8 mouse cellular contexts compared by ENCODE assay signal in genomic region chr10:93160807-93161510, GRCm38 (mm10). TPM values are rescaled to one million over a fixed set of nuclear protein-coding genes. Genes with fewer than 3 reads are reported as not detected.
DNase-seq lines count a peak whose midpoint lies in the region; ATAC-seq and TF ChIP-seq lines count a peak whose summit lies in the region.

Cdk17 (plus strand) TSS chr10:93160875.

- H3K9ac ChIP-seq in forebrain, embryonic 12.5 days, result peak within 1 kb of the TSS; percentile 98
- peak within 1 kb of the TSS; percentile 99 for H3K9ac ChIP-seq in heart, embryonic 16.5 days (ENCODE audit: low read length)
- peak within 1 kb of the TSS; percentile 88 for H3K9ac ChIP-seq in liver, embryonic 16.5 days (ENCODE audit: low read depth, low read length)
- H3K9ac ChIP-seq in neural tube, embryonic 12.5 days, result peak within 1 kb of the TSS; percentile 97

- peak; percentile 7; the same call in 1 of the 2 replicates for TF ChIP-seq POLR2A in brain, embryonic 14.5 days (IDR thresholded peaks at IDR 0.05; ENCODE audit: borderline replicate concordance, extremely low read depth, insufficient read depth, insufficient read length, poor library complexity, severe bottlenecking)

- ATAC-seq in forebrain, embryonic 12.5 days (ENCODE audit: low FRiP score), result peak; percentile 73
- ATAC-seq in heart, embryonic 16.5 days (replicated peaks; ENCODE audit: extremely low read depth, insufficient read depth, low FRiP score), result peak; percentile 66
- ATAC-seq in liver, embryonic 16.5 days (ENCODE audit: low read depth), result peak; percentile 76
- ATAC-seq in neural tube, embryonic 12.5 days (ENCODE audit: low FRiP score, low read depth), result peak; percentile 85

- H3K9me3 ChIP-seq in forebrain, embryonic 12.5 days, result no peaks in the 10 kb centered on the region
- H3K9me3 ChIP-seq in heart, embryonic 16.5 days (replicated peaks; ENCODE audit: control insufficient read depth, low read length), result no peaks in the 10 kb centered on the region
- no peaks in the 10 kb centered on the region for H3K9me3 ChIP-seq in liver, embryonic 16.5 days (replicated peaks; ENCODE audit: control insufficient read depth, low read length)
- H3K9me3 ChIP-seq in neural tube, embryonic 12.5 days, result no peaks in the 10 kb centered on the region

- no peaks in the 10 kb centered on the region for H3K36me3 ChIP-seq in forebrain, embryonic 12.5 days (replicated peaks)
- H3K36me3 ChIP-seq in heart, embryonic 16.5 days (ENCODE audit: control insufficient read depth, insufficient read depth), result no peaks in the 10 kb centered on the region
- no peaks in the 10 kb centered on the region for H3K36me3 ChIP-seq in liver, embryonic 16.5 days (ENCODE audit: control insufficient read depth, insufficient read depth)
- no peaks in the 10 kb centered on the region for H3K36me3 ChIP-seq in neural tube, embryonic 12.5 days

- H3K27ac ChIP-seq in forebrain, embryonic 12.5 days, result peak within 1 kb of the TSS; percentile 100
- peak within 1 kb of the TSS; percentile 99 for H3K27ac ChIP-seq in heart, embryonic 16.5 days (ENCODE audit: low read length)
- peak within 1 kb of the TSS; percentile 94 for H3K27ac ChIP-seq in liver, embryonic 16.5 days (ENCODE audit: low read length)
- H3K27ac ChIP-seq in neural tube, embryonic 12.5 days, result peak within 1 kb of the TSS; percentile 99

- WGBS in forebrain, embryonic 12.5 days, result under 1% methylated on average over 75 of the region's 97 CpGs
- under 1% methylated on average over 88 of the region's 97 CpGs for WGBS in heart, embryonic 16.5 days
- under 1% methylated on average over 82 of the region's 97 CpGs for WGBS in liver, embryonic 16.5 days (ENCODE audit: insufficient replicate concordance)
- under 1% methylated on average over 96 of the region's 97 CpGs for WGBS in neural tube, embryonic 12.5 days

- peak within 1 kb of the TSS; percentile 74 for H3K4me2 ChIP-seq in forebrain, embryonic 12.5 days
- peak within 1 kb of the TSS; percentile 91 for H3K4me2 ChIP-seq in heart, embryonic 16.5 days (ENCODE audit: low read depth, low read length)
- peak within 1 kb of the TSS; percentile 82 for H3K4me2 ChIP-seq in liver, embryonic 16.5 days (ENCODE audit: low read depth, low read length)
- peak within 1 kb of the TSS; percentile 66 for H3K4me2 ChIP-seq in neural tube, embryonic 12.5 days (replicated peaks)

- DNase-seq in A20 (ENCODE audit: low read depth, low spot score), result peak; percentile 85
- peak; percentile 74 for DNase-seq in brain, embryonic 14.5 days (ENCODE audit: low read depth)
- peak; percentile 60 to 84 for DNase-seq in kidney, postnatal 25 days
- peak; percentile 78 for DNase-seq in testis, postnatal 10 days (ENCODE audit: low spot score)

- H3K4me1 ChIP-seq in forebrain, embryonic 12.5 days, result peaks cover 30% of the 10 kb centered on the region
- peaks cover 23% of the 10 kb centered on the region for H3K4me1 ChIP-seq in heart, embryonic 16.5 days (ENCODE audit: control insufficient read depth, insufficient read depth, low read length)
- peaks cover 32% of the 10 kb centered on the region for H3K4me1 ChIP-seq in liver, embryonic 16.5 days (ENCODE audit: control insufficient read depth, low read depth, low read length)
- H3K4me1 ChIP-seq in neural tube, embryonic 12.5 days, result peaks cover 20% of the 10 kb centered on the region

- H3K27me3 ChIP-seq in forebrain, embryonic 12.5 days, result no peaks in the 10 kb centered on the region
- H3K27me3 ChIP-seq in heart, embryonic 16.5 days (ENCODE audit: control insufficient read depth, insufficient read depth, low read length), result no peaks in the 10 kb centered on the region
- no peaks in the 10 kb centered on the region for H3K27me3 ChIP-seq in liver, embryonic 16.5 days (ENCODE audit: control insufficient read depth, insufficient read depth, low read depth, low read length)
- H3K27me3 ChIP-seq in neural tube, embryonic 12.5 days (replicated peaks), result no peaks in the 10 kb centered on the region

- TF ChIP-seq CTCF in brain, embryonic 14.5 days (IDR thresholded peaks at IDR 0.05; ENCODE audit: borderline replicate concordance, extremely low read depth, insufficient read depth, insufficient read length), result no peak

- H3K4me3 ChIP-seq in forebrain, embryonic 12.5 days (replicated peaks), result peak within 1 kb of the TSS; percentile 97
- H3K4me3 ChIP-seq in heart, embryonic 16.5 days (ENCODE audit: low read length), result peak within 1 kb of the TSS; percentile 93
- H3K4me3 ChIP-seq in liver, embryonic 16.5 days (ENCODE audit: low read depth, low read length), result peak within 1 kb of the TSS; percentile 100
- H3K4me3 ChIP-seq in neural tube, embryonic 12.5 days, result peak within 1 kb of the TSS; percentile 97

RNA-seq across cellular contexts. Expression of gene Cdk17, which starts in this region (rescaled TPM):
- polyA plus RNA-seq in brain, embryonic 14.5 days (2012; rRNA removed), result 64.3 and 70.5 TPM in 2 replicates
- 44.6 and 45.7 TPM in 2 replicates for polyA plus RNA-seq in forebrain, embryonic 12.5 days (2016; fragmentation: Nextera tagmentation; extraction: Ambion mirVana)
- 14.9 and 16.7 TPM in 2 replicates for polyA plus RNA-seq in heart, embryonic 16.5 days (2015; fragmentation: Nextera tagmentation; extraction: Ambion mirVana)
- 8.3 and 8.7 TPM in 2 replicates for polyA plus RNA-seq in liver, embryonic 16.5 days (2015; fragmentation: Nextera tagmentation; extraction: Ambion mirVana)
- 50.4 and 54.1 TPM in 2 replicates for polyA plus RNA-seq in neural tube, embryonic 12.5 days (2016; fragmentation: Nextera tagmentation; extraction: Ambion mirVana)

Comparison
In these comparisons a context has a peak if more than half of its experiments do, and no peak if none do; other contexts are left out.
1. Peak in every context shown above with its lines: DNase-seq, ATAC-seq, H3K4me3 ChIP-seq and H3K27ac ChIP-seq.